Mouse (Mus musculus) CD4-positive, CD25-positive, alpha-beta regulatory T cell, adult 9 weeks (primary cell): Measurements from ENCODE around the gene Vmn1r183. TPM values are rescaled to one million over a fixed set of nuclear protein-coding genes. Genes with fewer than 3 reads are reported as not detected.

Source experiments
- polyA plus RNA-seq: library from polyadenylated mRNA; unstranded; fragments of 100-300 nt; shearing (Covaris generic); gene quantifications from one replicate; pipeline ENCODE4 v1.2.1, GENCODE M21; 2017

Gene Vmn1r183
- 0.05 TPM for polyA plus RNA-seq

GRCm38 (mm10) chr7:24052660-24053304 lies at the start of gene Vmn1r183:
Gene Vmn1r183 (plus strand): TSS chr7:24053254.

GRCm38 (mm10) chr7:24081634-24082431 lies 28.8 kb downstream of the Vmn1r183 start, which contains the start of gene Zfp180:
Gene Zfp180 (plus strand): TSS chr7:24081924.

GRCm38 (mm10) chr7:24112156-24112856 lies 59.3 kb downstream of the Vmn1r183 start, which contains the start of gene Zfp112:
Gene Zfp112 (plus strand): TSS chr7:24112314.

Other genes starting within 250 kb of the Vmn1r183 start
- gene Vmn1r175, start 242.6 kb upstream of the Vmn1r183 start, polyA plus RNA-seq = not detected
- gene Vmn1r176, start 215.9 kb upstream of the Vmn1r183 start, polyA plus RNA-seq = not detected
- gene Vmn1r177, start 186.8 kb upstream of the Vmn1r183 start, polyA plus RNA-seq = not detected
- gene Vmn1r178, start 161.2 kb upstream of the Vmn1r183 start, polyA plus RNA-seq = not detected
- gene Vmn1r179, start 126.3 kb upstream of the Vmn1r183 start, polyA plus RNA-seq = 0.07 TPM
- gene Vmn1r180, start 102.6 kb upstream of the Vmn1r183 start, polyA plus RNA-seq = not detected
- gene Vmn1r181, start 78.6 kb upstream of the Vmn1r183 start, polyA plus RNA-seq = not detected
- gene V1rd19, start 51.6 kb upstream of the Vmn1r183 start, polyA plus RNA-seq = not detected
- 42.6 TPM for gene Zfp180, start 28.7 kb downstream of the Vmn1r183 start, polyA plus RNA-seq
- 1.6 TPM for gene Zfp112, start 59.1 kb downstream of the Vmn1r183 start, polyA plus RNA-seq
- gene Zfp235, start 80.9 kb downstream of the Vmn1r183 start, polyA plus RNA-seq = 21.9 TPM
- 1.2 TPM for gene Zfp114, start 121.8 kb downstream of the Vmn1r183 start, polyA plus RNA-seq
- gene Zfp111, start 158.2 kb downstream of the Vmn1r183 start, polyA plus RNA-seq = 0.76 TPM
- 6.1 TPM for gene Zfp109, start 184.3 kb downstream of the Vmn1r183 start, polyA plus RNA-seq
- 0.91 TPM for gene Zfp108, start 201.5 kb downstream of the Vmn1r183 start, polyA plus RNA-seq
- gene Zfp93, start 217.2 kb downstream of the Vmn1r183 start, polyA plus RNA-seq = 3.7 TPM
- gene Zfp61, start 248.0 kb downstream of the Vmn1r183 start, polyA plus RNA-seq = 30.7 TPM